Mouse (Mus musculus): Measurements from ENCODE around the gene Cnot8.
"Not testable (repeated sequence)": the region's sequence is repeated elsewhere in the genome, so short reads cannot be mapped to it uniquely, and the experiment has no call there.

Cnot8 gene

GRCm38 (mm10) chr11:58103697-58104306 is at the start of gene Cnot8:
Gene Cnot8, plus strand, starts transcription at chr11:58104153.
- peak; percentile 99 for DNase-seq (ENCODE audit: low read depth, low spot score)

- peak; percentile 79 for DNase-seq (ENCODE audit: low read depth, low spot score)
These were observed 46.5 kb upstream of the Cnot8 start for GRCm38 (mm10) chr11:58057455-58057854.

GRCm38 (mm10) chr11:58059752-58060151 is 44.2 kb upstream of the Cnot8 start:
- not testable (repeated sequence) for DNase-seq (ENCODE audit: low read depth, low spot score)

DNA sequence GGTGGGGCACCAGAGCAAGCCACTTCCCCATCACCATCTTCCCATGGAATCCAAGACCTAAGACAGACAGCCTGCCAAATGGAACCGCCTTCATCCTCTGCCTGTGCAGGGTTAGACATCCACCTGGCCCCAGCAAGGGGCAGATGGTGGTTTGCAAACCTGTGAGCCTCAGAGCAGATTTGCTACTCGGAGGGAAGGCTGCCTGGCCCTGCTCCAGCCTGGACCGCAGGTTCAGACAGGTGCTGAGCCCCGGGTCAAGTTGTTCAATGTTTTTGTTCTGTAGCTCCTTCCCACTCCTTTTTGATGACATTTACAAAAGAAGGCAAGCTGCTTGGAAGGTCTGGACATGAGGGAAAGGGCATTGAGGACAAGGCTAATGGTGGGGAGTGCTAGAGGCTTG is 42.7 kb upstream of the Cnot8 start:
- DNase-seq (ENCODE audit: low read depth, low spot score) = not testable (repeated sequence)

DNA sequence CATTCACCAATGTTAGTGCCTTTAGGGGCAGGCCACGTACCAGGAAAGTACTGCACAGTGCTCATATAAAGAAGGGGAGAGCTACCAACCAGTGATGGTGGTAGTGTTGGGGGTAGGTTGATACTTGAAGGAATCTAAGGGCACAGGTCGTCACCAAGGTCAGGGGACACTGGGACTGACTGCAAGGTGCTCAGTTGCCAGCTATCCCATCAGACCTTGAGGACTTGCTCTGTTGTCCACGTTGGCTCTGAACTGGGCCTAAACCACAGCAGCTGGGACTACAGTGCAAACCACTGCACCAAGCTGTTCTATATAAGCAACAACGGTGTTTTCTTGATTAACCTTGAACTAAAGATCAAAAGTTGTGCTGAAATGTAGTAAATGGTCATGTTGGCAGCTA is 41.4 kb upstream of the Cnot8 start:
- no peak for DNase-seq (ENCODE audit: low read depth, low spot score)

- DNase-seq (ENCODE audit: low read depth, low spot score) = no peak
These were observed 38.9 kb upstream of the Cnot8 start for GRCm38 (mm10) chr11:58065025-58065424.

GRCm38 (mm10) chr11:58072978-58073377 is 31.0 kb upstream of the Cnot8 start:
- DNase-seq (ENCODE audit: low read depth, low spot score) = no peak

DNA sequence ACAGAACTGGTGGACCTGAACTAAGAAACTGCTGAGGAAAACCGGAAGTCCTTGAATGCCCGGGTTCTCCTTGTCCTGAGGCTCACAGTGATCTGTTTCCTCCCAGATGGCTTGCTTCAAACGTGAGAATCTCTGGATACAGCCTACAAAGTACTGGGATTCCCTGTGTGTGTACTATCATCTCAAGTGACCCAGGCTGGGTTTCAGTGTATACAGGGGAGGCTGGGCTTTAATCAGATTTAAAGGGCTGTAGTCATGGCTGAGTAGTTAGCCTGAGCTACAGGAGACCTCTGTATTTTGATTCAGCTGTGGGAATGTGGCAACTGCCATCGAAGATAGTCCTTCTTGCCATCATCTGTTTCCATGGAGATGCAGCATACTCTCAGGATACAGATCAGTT is 26.7 kb upstream of the Cnot8 start:
- DNase-seq (ENCODE audit: low read depth, low spot score) = no peak

DNA sequence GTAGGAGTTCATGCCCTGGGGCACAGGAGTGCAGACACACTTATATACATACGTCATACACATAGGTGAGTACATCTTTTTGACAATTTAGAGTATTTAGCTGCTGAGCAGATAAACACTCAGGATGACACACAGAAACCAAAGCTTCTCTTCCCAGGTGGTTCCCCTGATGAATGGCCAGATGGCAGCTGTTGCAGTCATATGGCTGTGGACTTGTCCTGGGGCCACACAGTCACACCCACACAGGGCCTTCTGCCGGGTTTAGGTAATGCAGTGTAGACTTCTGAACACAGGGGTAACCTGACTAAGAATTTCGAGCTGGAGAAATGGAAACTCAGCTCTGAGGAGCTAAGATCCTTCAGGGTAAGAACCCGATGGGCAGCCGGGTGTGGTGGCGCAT is 22.2 kb upstream of the Cnot8 start:
- no peak for DNase-seq (ENCODE audit: low read depth, low spot score)

DNA sequence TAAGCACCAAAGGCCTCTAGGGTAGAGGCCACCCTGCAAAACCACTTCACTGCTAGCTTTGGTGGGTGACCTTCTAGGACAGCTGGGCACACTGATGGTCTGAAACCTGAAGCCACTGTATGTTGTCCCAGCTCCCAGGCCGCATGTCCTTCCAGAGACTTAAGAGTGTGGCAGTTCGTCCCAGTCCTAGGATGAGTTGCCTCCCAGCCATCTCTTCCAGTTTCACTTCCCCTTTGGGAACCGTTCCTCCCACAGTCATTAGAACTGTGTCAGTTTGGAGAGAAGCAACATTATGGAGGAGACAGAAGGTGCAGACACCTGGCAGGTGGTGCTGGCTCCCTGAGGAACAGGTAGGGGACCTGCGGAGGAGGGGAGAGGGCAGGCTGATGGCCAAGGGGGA is 11.4 kb upstream of the Cnot8 start:
- no peak for DNase-seq (ENCODE audit: low read depth, low spot score)

DNA sequence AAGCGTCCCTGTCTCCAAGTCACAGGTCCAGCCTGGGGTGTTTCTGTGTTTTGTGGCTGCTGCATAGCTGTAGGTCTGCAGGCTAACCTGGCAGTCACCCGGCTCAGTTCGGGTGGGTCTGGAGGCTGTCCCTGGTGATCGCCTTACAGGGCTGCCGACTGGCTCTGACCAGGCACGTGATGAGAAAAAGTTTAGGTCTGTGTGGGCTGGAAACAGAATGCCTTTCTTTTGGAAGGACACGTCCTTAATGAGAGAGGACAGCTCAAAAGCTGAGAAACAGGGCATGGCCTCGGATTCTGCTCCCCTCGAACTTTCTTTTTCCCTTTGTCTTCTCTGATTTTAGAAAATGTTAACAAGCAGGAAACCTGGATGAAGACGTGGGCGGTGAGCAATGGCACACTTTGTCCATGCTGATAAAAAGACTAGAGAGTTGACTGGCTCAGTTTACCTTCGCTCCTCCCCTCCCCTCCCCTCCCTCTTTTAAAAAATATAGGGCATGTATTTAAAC is 10.9 kb upstream of the Cnot8 start, which contains the start of gene Gm12248:
TSS of gene Gm12248 (minus strand) at position 114 of the 508 bp plus-strand sequence.
- no peak for DNase-seq (ENCODE audit: low read depth, low spot score)

GRCm38 (mm10) chr11:58094766-58095165 is 9.2 kb upstream of the Cnot8 start:
- DNase-seq (ENCODE audit: low read depth, low spot score) = no peak

DNA sequence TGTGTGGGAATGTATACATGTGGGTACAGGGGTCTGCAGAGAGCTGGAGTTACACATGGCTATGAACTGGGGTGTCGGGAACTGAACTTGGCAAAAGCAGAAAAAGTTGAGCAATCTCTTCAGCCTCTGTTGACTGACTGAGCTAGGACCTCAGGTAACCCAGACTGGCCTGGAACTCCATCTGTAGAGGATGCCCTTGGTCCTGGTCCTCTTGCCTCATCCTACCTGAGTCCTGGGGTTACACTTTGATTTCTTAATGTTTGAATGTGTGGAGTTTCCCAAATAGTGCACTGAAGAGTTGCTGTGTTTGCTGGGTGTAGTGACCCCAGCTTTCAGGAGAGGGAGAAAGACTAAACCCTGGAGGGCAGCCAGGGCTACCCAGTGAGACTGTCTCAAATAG is 8.4 kb upstream of the Cnot8 start:
- no peak for DNase-seq (ENCODE audit: low read depth, low spot score)

DNA sequence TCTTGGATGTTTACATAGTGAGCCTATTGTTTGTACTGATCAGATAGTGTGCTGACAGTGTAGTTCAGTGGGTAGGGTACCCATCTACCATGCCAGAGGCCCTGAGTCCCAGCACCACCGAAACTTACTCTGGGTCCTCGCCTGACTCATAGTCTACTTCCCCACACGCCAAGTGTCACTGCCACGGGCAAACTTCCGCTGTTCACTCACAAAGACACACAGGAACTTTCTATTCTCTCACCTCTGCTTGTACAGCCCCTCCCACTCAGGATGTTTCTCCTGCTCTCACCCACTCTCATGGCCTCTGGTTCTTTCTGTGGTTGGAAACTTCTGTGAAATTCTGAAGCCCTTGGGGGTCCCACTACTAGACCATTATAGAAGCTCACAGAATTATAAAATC is 7.8 kb upstream of the Cnot8 start:
- DNase-seq (ENCODE audit: low read depth, low spot score) = peak; percentile 78

DNA sequence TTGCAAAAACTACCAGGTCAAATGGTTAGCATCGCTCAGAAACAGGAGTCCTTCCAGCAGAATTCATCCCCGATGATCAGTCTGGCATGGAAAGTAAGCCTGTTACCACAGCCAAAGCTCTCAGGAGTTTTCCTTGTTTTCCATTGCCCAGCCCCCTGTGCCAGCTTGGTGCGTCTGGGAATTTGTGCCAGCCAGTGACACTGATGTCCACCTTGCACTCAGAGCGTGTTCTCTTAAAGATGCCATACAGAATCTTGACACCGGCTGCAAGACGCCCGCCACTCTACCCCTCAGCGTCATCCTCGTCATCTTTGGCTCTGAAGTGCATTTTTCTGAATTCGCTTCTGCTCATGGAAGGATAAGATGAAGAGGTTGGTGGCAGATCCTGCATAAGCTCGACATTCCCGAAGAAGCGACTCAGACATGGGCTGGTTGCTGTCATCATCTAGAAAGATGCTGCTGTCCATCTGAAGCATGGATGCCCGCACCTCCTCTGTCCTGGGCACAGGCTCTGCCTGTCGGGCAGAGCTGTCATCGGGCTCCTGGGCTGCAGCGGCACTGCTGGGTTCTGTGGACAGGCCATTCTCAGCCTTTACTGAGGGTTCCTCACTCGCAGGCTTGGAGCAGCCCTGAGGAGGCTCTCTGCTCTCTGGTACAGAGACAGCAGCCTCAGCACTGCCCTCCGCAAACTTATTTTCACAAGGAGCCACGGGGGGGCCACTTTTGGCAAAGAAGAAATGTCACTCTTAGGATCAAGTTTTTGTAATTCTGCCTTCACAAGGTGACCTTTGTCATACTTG is 6.9 kb upstream of the Cnot8 start:
- DNase-seq (ENCODE audit: low read depth, low spot score) = no peak

GRCm38 (mm10) chr11:58097621-58098365 is 6.2 kb upstream of the Cnot8 start:
- peak; percentile 52 for DNase-seq (ENCODE audit: low read depth, low spot score)

GRCm38 (mm10) chr11:58098366-58098720 is 5.6 kb upstream of the Cnot8 start:
- DNase-seq (ENCODE audit: low read depth, low spot score) = peak; percentile 66

DNA sequence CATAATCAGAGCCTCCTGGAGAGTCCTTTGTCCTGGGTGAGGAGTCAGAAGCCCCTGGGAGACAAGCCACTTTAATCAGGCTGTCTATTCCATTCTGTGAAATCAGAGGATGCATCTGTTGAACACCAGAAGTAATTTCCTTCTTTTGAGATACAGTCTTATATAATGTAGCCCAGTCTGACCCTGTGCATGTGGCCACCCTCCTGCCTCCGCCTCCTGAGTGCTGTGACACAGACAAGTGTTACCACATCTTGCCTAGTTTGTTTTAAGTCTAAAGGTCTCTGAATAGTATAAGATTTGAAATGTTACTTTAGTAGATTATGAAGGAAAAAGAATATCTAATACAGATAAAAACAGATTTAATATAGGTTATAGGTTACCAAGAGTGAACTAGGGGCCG is 3.9 kb upstream of the Cnot8 start:
- DNase-seq (ENCODE audit: low read depth, low spot score) = no peak

- no peak for DNase-seq (ENCODE audit: low read depth, low spot score)
These were observed 2.7 kb upstream of the Cnot8 start for GRCm38 (mm10) chr11:58101194-58101720.

GRCm38 (mm10) chr11:58102146-58102545 is 1.8 kb upstream of the Cnot8 start:
- DNase-seq (ENCODE audit: low read depth, low spot score) = no peak

- peak; percentile 62 for DNase-seq (ENCODE audit: low read depth, low spot score)
These were observed 1.2 kb upstream of the Cnot8 start for GRCm38 (mm10) chr11:58102581-58103343.

DNA sequence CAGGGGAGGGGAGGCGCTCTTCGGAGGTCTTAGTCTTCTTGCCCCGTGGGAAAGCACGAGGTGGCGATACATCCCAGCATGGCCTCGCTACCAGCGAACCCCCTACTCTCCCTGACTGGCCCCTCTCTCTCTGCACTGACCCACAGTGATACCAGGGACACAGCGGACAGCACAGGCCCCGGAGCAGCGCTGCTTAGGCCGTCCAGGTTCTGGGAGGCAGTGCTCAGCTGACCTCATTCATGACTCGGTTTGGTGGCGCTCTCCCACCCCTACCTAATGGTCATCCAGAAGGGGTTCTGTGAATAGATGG is 654 bp upstream of the Cnot8 start:
- no peak for DNase-seq (ENCODE audit: low read depth, low spot score)
